Mouse (Mus musculus) CH12.LX (cell line): ENCODE data around the gene Icmt. TPM values are rescaled to one million over a fixed set of nuclear protein-coding genes. Genes with fewer than 3 reads are reported as not detected.

Experiments
- DNase-seq: peaks from one replicate; pipeline ENCODE4 v3.0.0-alpha.2; 2013; ENCODE audit errors: extremely low read depth
- H3K27ac ChIP-seq: 2 replicates; pipeline ENCODE4 v1.5.1; 2012; ENCODE audit warnings: low read depth, mild to moderate bottlenecking, control low read depth, moderate library complexity; ENCODE audit not compliant: insufficient read depth
- H3K27me3 ChIP-seq: replicated peaks from 2 replicates; pipeline ENCODE3; 2012; ENCODE audit warnings: inconsistent platforms
- H3K36me3 ChIP-seq, 2 experiments: replicated peaks in 1 of 2; 2 replicates each; pipeline versions ENCODE3 to v1.6.1; 2012; ENCODE audit warnings: inconsistent platforms in 1 of 2, low read length in 1 of 2, mild to moderate bottlenecking in 1 of 2, mixed read lengths in 1 of 2, moderate library complexity in 1 of 2; ENCODE audit not compliant: control insufficient read depth in 1 of 2, insufficient read depth in 1 of 2
- H3K4me1 ChIP-seq, 2 experiments: 2 replicates each; pipeline ENCODE4 v1.6.1; 2012; ENCODE audit warnings: inconsistent platforms in 1 of 2, moderate library complexity in 1 of 2; ENCODE audit not compliant: insufficient read depth in 2 of 2, control insufficient read depth in 1 of 2
- H3K4me2 ChIP-seq: 2 replicates; pipeline ENCODE4 v1.6.1; 2012; ENCODE audit warnings: low read depth, mild to moderate bottlenecking, control low read depth; ENCODE audit not compliant: poor library complexity, insufficient read depth, severe bottlenecking
- H3K4me3 ChIP-seq, 3 experiments: fragments of 150-350 bp in 1 of 3; sonication (generic) in 1 of 3; replicated peaks in 1 of 3; 2 replicates each; pipeline versions ENCODE3 to v1.5.1; 2011 to 2012; ENCODE audit warnings: low read depth in 2 of 3, low read length in 2 of 3, mild to moderate bottlenecking in 2 of 3, moderate library complexity in 2 of 3, control low read depth in 1 of 3, improper control_type of control experiment in 1 of 3, inconsistent platforms in 1 of 3, mixed read lengths in 1 of 3; ENCODE audit not compliant: poor library complexity in 1 of 3
- H3K79me2 ChIP-seq: replicated peaks from 2 replicates; pipeline ENCODE4 v1.6.1; 2012; ENCODE audit warnings: mild to moderate bottlenecking, moderate library complexity; ENCODE audit not compliant: control insufficient read depth, poor library complexity, insufficient read depth, severe bottlenecking; ENCODE audit errors: extremely low read depth
- H3K9ac ChIP-seq: 2 replicates; pipeline ENCODE4 v1.6.1; 2012; ENCODE audit warnings: low read depth, mild to moderate bottlenecking, control low read depth, moderate library complexity; ENCODE audit not compliant: insufficient read depth
- H3K9me3 ChIP-seq: replicated peaks from 2 replicates; pipeline ENCODE3; 2012; ENCODE audit warnings: low read length, inconsistent platforms, mixed read lengths
- CHD2 ChIP-seq: IDR thresholded peaks from 2 replicates; pipeline ENCODE4 v1.6.1; 2011; ENCODE audit warnings: low read length, improper control_type of control experiment
- CTCF ChIP-seq, 2 experiments: IDR thresholded peaks in 1 of 2; conservative IDR thresholded peaks in 1 of 2; 2 replicates each; pipeline ENCODE4 v1.5.1; 2011 to 2012; ENCODE audit warnings: low read depth in 2 of 2, low read length in 2 of 2, improper control_type of control experiment in 1 of 2, inconsistent platforms in 1 of 2, mild to moderate bottlenecking in 1 of 2, moderate library complexity in 1 of 2
- ELF1 ChIP-seq: IDR thresholded peaks from 2 replicates; pipeline ENCODE4 v1.6.1; 2014; ENCODE audit warnings: low read depth, mild to moderate bottlenecking, inconsistent platforms, low read length, improper control_type of control experiment
- EP300 ChIP-seq: IDR thresholded peaks from 2 replicates; pipeline ENCODE4 v1.6.1; 2011; ENCODE audit warnings: low read length, improper control_type of control experiment
- ETS1 ChIP-seq: conservative IDR thresholded peaks from 2 replicates; pipeline ENCODE4 v1.6.1; 2012; ENCODE audit warnings: low read depth, mild to moderate bottlenecking, inconsistent platforms, low read length, improper control_type of control experiment, moderate library complexity
- GABPA ChIP-seq: IDR thresholded peaks from 2 replicates; pipeline ENCODE4 v1.6.1; 2012; ENCODE audit warnings: low read depth, low read length, improper control_type of control experiment, inconsistent platforms; ENCODE audit not compliant: insufficient replicate concordance
- HCFC1 ChIP-seq: IDR thresholded peaks from 2 replicates; pipeline ENCODE4 v1.6.1; 2012; ENCODE audit warnings: low read depth, mild to moderate bottlenecking, inconsistent platforms, low read length, improper control_type of control experiment
- IRF4 ChIP-seq: IDR thresholded peaks from 2 replicates; pipeline ENCODE4 v1.6.1; 2014; ENCODE audit warnings: low read depth, mild to moderate bottlenecking, inconsistent platforms, low read length, improper control_type of control experiment
- JUN ChIP-seq: IDR thresholded peaks from 2 replicates; pipeline ENCODE4 v1.6.1; 2011; ENCODE audit warnings: low read depth, mild to moderate bottlenecking, low read length, improper control_type of control experiment, moderate library complexity; ENCODE audit not compliant: insufficient read depth
- JUND ChIP-seq: conservative IDR thresholded peaks from 2 replicates; pipeline ENCODE4 v1.6.1; 2011; ENCODE audit warnings: low read depth, low read length, improper control_type of control experiment
- MAFK ChIP-seq: IDR thresholded peaks from 2 replicates; pipeline ENCODE4 v1.6.1; 2011; ENCODE audit warnings: low read length, improper control_type of control experiment; ENCODE audit not compliant: insufficient replicate concordance
- MAZ ChIP-seq: IDR thresholded peaks from 2 replicates; pipeline ENCODE4 v1.6.1; 2012; ENCODE audit warnings: low read depth, mild to moderate bottlenecking, inconsistent platforms, low read length, improper control_type of control experiment, moderate library complexity
- MEF2A ChIP-seq: IDR thresholded peaks from 2 replicates; pipeline ENCODE4 v1.6.1; 2014; ENCODE audit warnings: low read depth, mild to moderate bottlenecking, inconsistent platforms, low read length, improper control_type of control experiment, borderline replicate concordance
- MXI1 ChIP-seq: IDR thresholded peaks from 2 replicates; pipeline ENCODE4 v1.6.1; 2011; ENCODE audit warnings: mild to moderate bottlenecking, low read depth, low read length, improper control_type of control experiment
- MYC ChIP-seq: IDR thresholded peaks from 2 replicates; pipeline ENCODE4 v1.6.1; 2011; ENCODE audit warnings: low read depth, mild to moderate bottlenecking, improper control_type of control experiment, low read length
- NRF1 ChIP-seq: IDR thresholded peaks from 2 replicates; pipeline ENCODE4 v1.6.1; 2014; ENCODE audit warnings: low read depth, mild to moderate bottlenecking, inconsistent platforms, low read length, improper control_type of control experiment, moderate library complexity
- POLR2A ChIP-seq: IDR thresholded peaks from 2 replicates; pipeline ENCODE4 v1.6.1; 2011; ENCODE audit warnings: low read depth, mild to moderate bottlenecking, improper control_type of control experiment, low read length
- RAD21 ChIP-seq: IDR thresholded peaks from 2 replicates; pipeline ENCODE4 v1.6.1; 2011; ENCODE audit warnings: low read depth, mild to moderate bottlenecking, low read length, improper control_type of control experiment, moderate library complexity
- RCOR1 ChIP-seq: conservative IDR thresholded peaks from 2 replicates; pipeline ENCODE4 v1.6.1; 2012; ENCODE audit warnings: low read depth, mild to moderate bottlenecking, inconsistent platforms, low read length, improper control_type of control experiment
- SMC3 ChIP-seq: IDR thresholded peaks from 2 replicates; pipeline ENCODE4 v1.6.1; 2011; ENCODE audit warnings: low read depth, low read length, improper control_type of control experiment
- TBP ChIP-seq: conservative IDR thresholded peaks from 2 replicates; pipeline ENCODE4 v1.6.1; 2011; ENCODE audit warnings: low read depth, low read length, improper control_type of control experiment
- USF1 ChIP-seq: IDR thresholded peaks from 2 replicates; pipeline ENCODE4 v1.6.1; 2014; ENCODE audit warnings: low read depth, mild to moderate bottlenecking, inconsistent platforms, low read length, improper control_type of control experiment
- ZKSCAN1 ChIP-seq: IDR thresholded peaks from 2 replicates; pipeline ENCODE4 v1.6.1; 2012; ENCODE audit warnings: low read depth, inconsistent platforms, low read length, improper control_type of control experiment, borderline replicate concordance
- ZNF384 ChIP-seq: IDR thresholded peaks from 2 replicates; pipeline ENCODE4 v1.6.1; 2012; ENCODE audit warnings: low read depth, low read length, improper control_type of control experiment, inconsistent platforms
- dilution Hi-C: fragments of 300-500 bp; cut with MboI; formaldehyde crosslinking; loops from 2 replicates; pipeline ENCODE4 v1.14.3; 2020; ENCODE audit warnings: low sequenced_read_pairs; ENCODE audit not compliant: extremely low pct_unique_long_range_greater_than_20kb, extremely low pct_ligation_motif_present
- in situ Hi-C: fragments of 300-500 bp; cut with MboI; formaldehyde crosslinking; loops from 3 replicates; pipeline ENCODE4 v1.14.3; 2019; ENCODE audit warnings: low sequenced_read_pairs, low pct_ligation_motif_present, low pct_unique_long_range_greater_than_20kb, mixed read lengths
- polyA plus RNA-seq: library from polyadenylated mRNA; unstranded; fragments of >175 nt; gene quantifications from 2 replicates; pipeline ENCODE4 v1.2.1, GENCODE M21; 2012; ENCODE audit warnings: low read depth; ENCODE audit not compliant: insufficient read length
- total RNA-seq, 2 experiments: library from RNA; depleted of rRNA; stranded (reverse); fragments of 300-350 nt in 1 of 2; fragments of >200 nt in 1 of 2; gene quantifications; 2 replicates each; pipeline ENCODE4 v1.2.3; 2012 to 2014

Gene Icmt
- total and polyA plus RNA-seq, 3 experiments: 18.5 to 29.8 (median 21.5) TPM

GRCm38 (mm10) chr4:152304685-152305084, 7.7 kb downstream of the Icmt start:
- H3K4me2 ChIP-seq: no peak overlapping the region
- no peaks in the 10 kb centered on the region for H3K79me2 ChIP-seq
- no peak for TF ChIP-seq USF1
- no peak for TF ChIP-seq RCOR1
- TF ChIP-seq IRF4: no peak
- H3K9me3 ChIP-seq: no peaks in the 10 kb centered on the region
- dilution Hi-C loops (no loop called here), in situ Hi-C loops (no loop called here)
- H3K27me3 ChIP-seq: no peaks in the 10 kb centered on the region
- DNase-seq: no peak
- no peak overlapping the region for H3K4me3 ChIP-seq
- H3K9ac ChIP-seq: no peak overlapping the region
- no peak overlapping the region for H3K27ac ChIP-seq
- peaks cover 47 to 91% of the 10 kb centered on the region in 2 experiments for H3K36me3 ChIP-seq
- H3K4me1 ChIP-seq: peaks cover 0 to 6% of the 10 kb centered on the region in 2 experiments; a peak in 1 of 4 replicates

DNA sequence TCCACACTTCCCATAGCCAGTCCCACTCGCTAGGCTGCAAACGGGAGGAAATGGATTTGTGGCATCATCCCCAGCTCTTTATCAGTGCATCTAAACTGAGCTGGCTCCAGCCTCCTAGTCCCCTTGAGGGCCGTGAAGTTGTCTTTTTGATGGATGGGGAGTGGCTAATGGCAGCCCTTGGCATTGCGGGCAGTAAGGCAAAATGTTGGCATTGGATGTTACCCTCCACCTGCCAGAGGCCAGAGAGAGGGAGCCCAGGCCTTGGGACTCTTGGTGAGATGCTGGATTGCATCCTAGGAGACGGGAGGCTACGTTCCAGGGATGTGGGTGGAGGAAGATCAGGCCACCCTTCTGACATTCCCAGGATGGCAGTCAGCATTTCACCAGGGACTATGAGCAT, 9.0 kb downstream of the Icmt start:
- Histone ChIP-seq H3K36me3 (peaks cover 37 to 79% of the 10 kb centered on the region in 2 experiments), H3K27me3 (no peaks in the 10 kb centered on the region), H3K4me3 (no peak overlapping the region), H3K9me3 (no peaks in the 10 kb centered on the region), H3K4me2 (no peak overlapping the region), H3K27ac (no peak overlapping the region), H3K4me1 (no peaks in the 10 kb centered on the region), H3K9ac (no peak overlapping the region), H3K79me2 (no peaks in the 10 kb centered on the region)
- in situ Hi-C loops: no loop called here
- TF ChIP-seq JUND: no peak
- no peak for TF ChIP-seq JUN
- no peak for TF ChIP-seq GABPA
- TF ChIP-seq NRF1: no peak
- TF ChIP-seq MEF2A: no peak
- no peak for TF ChIP-seq EP300
- no peak for TF ChIP-seq MAZ
- TF ChIP-seq SMC3: no peak
- TF ChIP-seq USF1: no peak
- TF ChIP-seq IRF4: no peak
- TF ChIP-seq MXI1: no peak
- dilution Hi-C loops: no loop called here
- no peak for DNase-seq

GRCm38 (mm10) chr4:152307542-152307941, 10.5 kb downstream of the Icmt start:
- Histone ChIP-seq H3K9ac (no peak overlapping the region), H3K4me2 (no peak overlapping the region), H3K27me3 (no peaks in the 10 kb centered on the region), H3K4me3 (no peak overlapping the region), H3K36me3 (peaks cover 23 to 63% of the 10 kb centered on the region in 2 experiments), H3K9me3 (no peaks in the 10 kb centered on the region), H3K27ac (no peak overlapping the region), H3K79me2 (no peaks in the 10 kb centered on the region), H3K4me1 (no peaks in the 10 kb centered on the region)
- dilution Hi-C loops: no loop called here
- no peak for DNase-seq
- no peak for TF ChIP-seq MEF2A
- TF ChIP-seq ZNF384: no peak
- no peak for TF ChIP-seq EP300
- TF ChIP-seq MAFK: no peak
- no peak for TF ChIP-seq CTCF (conservative IDR thresholded peaks at IDR 0.05 in 1 of 2, IDR thresholded peaks at IDR 0.05 in 1 of 2; ENCODE audit: low read depth in 2 of 2, low read length in 2 of 2)
- TF ChIP-seq MXI1: no peak
- TF ChIP-seq ZKSCAN1: no peak
- TF ChIP-seq MAZ: no peak
- no peak for TF ChIP-seq RAD21
- TF ChIP-seq JUND: no peak
- no peak for TF ChIP-seq TBP
- TF ChIP-seq ETS1: no peak
- no peak for TF ChIP-seq ELF1
- TF ChIP-seq SMC3: no peak
- TF ChIP-seq HCFC1: no peak
- TF ChIP-seq POLR2A: no peak
- no peak for TF ChIP-seq MYC
- no peak for TF ChIP-seq CHD2
- in situ Hi-C loops: no loop called here
